Mouse (Mus musculus): ENCODE results near the gene Rps28.
A peak's percentile ranks its signal among the peaks of the same experiment; 100 is the strongest.
"Not testable (repeated sequence)": the region's sequence is repeated elsewhere in the genome, so short reads cannot be mapped to it uniquely, and the experiment has no call there.

Rps28 gene

GRCm38 (mm10) chr17:33824084-33824996 is at the start of gene Rps28, which contains the start of gene Ndufa7:
Gene Rps28, minus strand, starts transcription at chr17:33824562.
Gene Ndufa7, plus strand, starts transcription at chr17:33824572.
- peak; percentile 95 to 98 for DNase-seq (ENCODE audit: low spot score in 2 of 2)

GRCm38 (mm10) chr17:33873537-33873936 is 49.2 kb upstream of the Rps28 start, which contains the start of gene Gm7029:
Gene Gm7029, plus strand, starts transcription at chr17:33873837.
- not testable (repeated sequence) for DNase-seq (ENCODE audit: low spot score in 2 of 2)

GRCm38 (mm10) chr17:33865330-33866030 is 41.1 kb upstream of the Rps28 start:
- peak; percentile 58 to 75 for DNase-seq (ENCODE audit: low spot score in 2 of 2)

GRCm38 (mm10) chr17:33857816-33858215 is 33.5 kb upstream of the Rps28 start:
- DNase-seq (ENCODE audit: low spot score in 2 of 2) = no peak

GRCm38 (mm10) chr17:33851331-33851730 is 27.0 kb upstream of the Rps28 start:
- no peak for DNase-seq (ENCODE audit: low spot score in 2 of 2)

GRCm38 (mm10) chr17:33848139-33848538 is 23.8 kb upstream of the Rps28 start:
- no peak for DNase-seq (ENCODE audit: low spot score in 2 of 2)

GRCm38 (mm10) chr17:33844196-33844595 is 19.8 kb upstream of the Rps28 start:
- DNase-seq (ENCODE audit: low spot score in 2 of 2) = no peak

GRCm38 (mm10) chr17:33842966-33843795 is 18.8 kb upstream of the Rps28 start, which contains the start of gene Cd320:
Gene Cd320, plus strand, starts transcription at chr17:33843091.
- DNase-seq (ENCODE audit: low spot score in 2 of 2) = peak; percentile 78 to 89

- no peak for DNase-seq (ENCODE audit: low spot score in 2 of 2)
Observed at GRCm38 (mm10) chr17:33829561-33829960, 5.2 kb upstream of the Rps28 start.

- no peak for DNase-seq (ENCODE audit: low spot score in 2 of 2)
Observed at GRCm38 (mm10) chr17:33828892-33829291, 4.5 kb upstream of the Rps28 start.

GRCm38 (mm10) chr17:33826850-33827249 is 2.5 kb upstream of the Rps28 start:
- DNase-seq (ENCODE audit: low spot score in 2 of 2) = peak in 1 of 2 experiments; percentile 56

GRCm38 (mm10) chr17:33825462-33825861 is 1.1 kb upstream of the Rps28 start:
- DNase-seq (ENCODE audit: low spot score in 2 of 2) = no peak

GRCm38 (mm10) chr17:33824997-33825330 is 602 bp upstream of the Rps28 start:
- DNase-seq (ENCODE audit: low spot score in 2 of 2) = not testable (repeated sequence)

- not testable (repeated sequence) for DNase-seq (ENCODE audit: low spot score in 2 of 2)
Observed at GRCm38 (mm10) chr17:33823171-33823570, 1.2 kb downstream of the Rps28 start.

- no peak for DNase-seq (ENCODE audit: low spot score in 2 of 2)
Observed at GRCm38 (mm10) chr17:33822436-33822959, 1.9 kb downstream of the Rps28 start.

- peak in 1 of 2 experiments; percentile 46 for DNase-seq (ENCODE audit: low spot score in 2 of 2)
Observed at GRCm38 (mm10) chr17:33817969-33818643, 6.3 kb downstream of the Rps28 start.

GRCm38 (mm10) chr17:33817184-33817968 is 7.0 kb downstream of the Rps28 start:
- DNase-seq (ENCODE audit: low spot score in 2 of 2) = peak; percentile 86

GRCm38 (mm10) chr17:33816612-33817011 is 7.8 kb downstream of the Rps28 start:
- no peak for DNase-seq (ENCODE audit: low spot score in 2 of 2)

GRCm38 (mm10) chr17:33815399-33815798 is 9.0 kb downstream of the Rps28 start:
- no peak for DNase-seq (ENCODE audit: low spot score in 2 of 2)

- no peak for DNase-seq (ENCODE audit: low spot score in 2 of 2)
Observed at GRCm38 (mm10) chr17:33812990-33813389, 11.4 kb downstream of the Rps28 start.

Measured in frontal cortex, postnatal 10 days (tissue).